Mouse (Mus musculus) ovary, postnatal 14 days (tissue): Measurements from ENCODE around the gene Olfr1462.

ENCODE experiments used
- DNase-seq: peaks from one replicate; pipeline ENCODE4 v3.0.0; 2022; ENCODE audit warnings: low spot score

Gene Olfr1462

DNA sequence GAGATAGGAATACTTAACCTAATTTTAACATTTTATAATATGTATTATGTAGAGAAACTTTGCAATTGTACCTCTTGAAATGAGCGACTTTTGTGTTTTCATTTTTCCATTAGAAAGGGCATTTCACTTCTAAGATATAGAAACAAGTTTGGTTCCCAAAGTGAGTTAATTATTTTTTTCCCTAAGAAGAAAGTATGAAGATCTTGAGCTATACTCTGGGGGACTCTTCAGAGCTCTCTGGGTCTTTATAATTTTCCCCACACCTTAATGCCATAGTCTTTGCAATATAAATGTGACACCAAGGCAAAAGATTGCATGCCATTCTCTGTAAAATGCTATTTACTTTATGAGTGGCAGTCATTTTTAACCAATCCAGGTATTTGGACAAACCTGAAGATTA is at the start of gene Olfr1462:
Olfr1462 (plus strand) TSS at position 301 of the 400 bp plus-strand sequence.
- no peak for DNase-seq

DNA sequence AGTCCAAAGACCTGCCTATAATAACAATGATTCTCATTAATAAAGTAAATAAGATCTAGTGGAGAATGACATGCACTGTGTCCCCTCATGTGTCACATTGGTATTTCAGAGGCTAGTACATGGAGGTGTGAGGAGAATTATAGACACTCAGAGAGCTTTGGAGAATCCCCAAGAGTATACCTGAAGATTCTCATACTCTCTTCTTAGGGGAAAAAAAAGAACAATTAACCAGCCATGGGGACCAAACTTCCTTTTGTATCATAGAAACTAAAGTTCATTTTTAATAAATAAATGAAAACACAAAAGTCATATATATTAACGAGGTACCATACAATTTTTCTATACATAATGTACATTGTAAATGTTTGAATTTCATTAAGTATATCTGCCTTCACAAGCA is 36.1 kb upstream of the Olfr1462 start, which contains the start of gene Olfr1459:
Olfr1459 (minus strand) TSS at position 101 of the 400 bp plus-strand sequence.
- no peak for DNase-seq

GRCm38 (mm10) chr19:13162700-13163099 is 22.8 kb upstream of the Olfr1462 start, which contains the start of gene Olfr1461:
TSS of gene Olfr1461 (plus strand) at chr19:13163000.
- no peak for DNase-seq

- no peak for DNase-seq
Observed at GRCm38 (mm10) chr19:13221666-13222065, 36.1 kb downstream of the Olfr1462 start.

DNA sequence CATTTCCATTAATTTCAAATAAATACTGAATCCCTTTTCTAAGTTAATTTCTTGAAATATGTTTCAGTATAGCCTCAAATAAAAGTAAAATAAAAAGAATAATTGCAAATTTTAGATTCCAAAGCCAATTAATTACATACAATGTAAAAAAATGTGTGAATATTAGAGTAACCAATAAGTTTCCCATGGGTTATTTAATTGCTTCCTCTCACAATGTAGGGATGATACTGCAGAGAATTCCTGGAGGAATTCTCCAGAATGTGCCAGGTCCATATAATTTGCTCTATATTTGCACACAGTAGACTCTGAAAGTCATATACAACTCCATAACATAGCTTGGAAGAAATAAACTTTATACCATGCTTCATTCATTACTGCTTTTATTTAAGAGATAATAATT is 45.5 kb downstream of the Olfr1462 start, which contains the start of gene Olfr1463:
Olfr1463 (plus strand) TSS at position 301 of the 400 bp plus-strand sequence.
- no peak for DNase-seq
